Mouse (Mus musculus): ENCODE results near the gene Zcchc17. TPM values are rescaled to one million over a fixed set of nuclear protein-coding genes. Genes with fewer than 3 reads are reported as not detected.

The Zcchc17 gene
- polyA plus RNA-seq, 1 experiment from 2014 or later, result 52.1 TPM

DNA sequence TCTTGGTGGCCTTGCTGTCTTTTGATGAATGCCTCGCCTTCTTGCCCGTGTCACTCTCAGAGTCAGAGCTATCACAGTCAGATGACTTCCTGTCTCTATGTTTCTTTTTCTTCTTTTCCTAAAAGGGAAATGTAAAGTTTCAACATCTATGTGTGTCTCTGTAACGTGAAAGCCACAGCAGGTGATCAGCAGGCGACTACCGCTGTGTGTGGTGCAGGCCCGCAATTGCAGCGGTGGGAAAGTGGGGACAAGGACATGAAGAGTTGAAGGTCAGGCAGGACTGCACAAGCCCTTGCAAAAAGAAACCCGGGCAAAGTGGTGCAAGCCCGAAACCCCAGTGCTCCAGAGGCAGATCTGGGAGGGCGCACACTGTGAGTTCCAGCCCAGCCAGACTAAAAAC is 43.1 kb downstream of the Zcchc17 start:
- peaks cover 10% of the 10 kb centered on the region for H3K27me3 ChIP-seq (replicated peaks)
- peaks cover 21% of the 10 kb centered on the region for H3K4me1 ChIP-seq
- H3K36me3 ChIP-seq, result peaks cover 61% of the 10 kb centered on the region
- WGBS (ENCODE audit: insufficient replicate concordance), result 82% methylated on average over 10 of the region's 10 CpGs
- H3K9ac ChIP-seq, result no peak overlapping the region
- H3K4me2 ChIP-seq, result no peak overlapping the region
- H3K27ac ChIP-seq, result no peak overlapping the region
- no peak for ATAC-seq
- no peak overlapping the region for H3K4me3 ChIP-seq
- no peaks in the 10 kb centered on the region for H3K9me3 ChIP-seq (replicated peaks)

DNA sequence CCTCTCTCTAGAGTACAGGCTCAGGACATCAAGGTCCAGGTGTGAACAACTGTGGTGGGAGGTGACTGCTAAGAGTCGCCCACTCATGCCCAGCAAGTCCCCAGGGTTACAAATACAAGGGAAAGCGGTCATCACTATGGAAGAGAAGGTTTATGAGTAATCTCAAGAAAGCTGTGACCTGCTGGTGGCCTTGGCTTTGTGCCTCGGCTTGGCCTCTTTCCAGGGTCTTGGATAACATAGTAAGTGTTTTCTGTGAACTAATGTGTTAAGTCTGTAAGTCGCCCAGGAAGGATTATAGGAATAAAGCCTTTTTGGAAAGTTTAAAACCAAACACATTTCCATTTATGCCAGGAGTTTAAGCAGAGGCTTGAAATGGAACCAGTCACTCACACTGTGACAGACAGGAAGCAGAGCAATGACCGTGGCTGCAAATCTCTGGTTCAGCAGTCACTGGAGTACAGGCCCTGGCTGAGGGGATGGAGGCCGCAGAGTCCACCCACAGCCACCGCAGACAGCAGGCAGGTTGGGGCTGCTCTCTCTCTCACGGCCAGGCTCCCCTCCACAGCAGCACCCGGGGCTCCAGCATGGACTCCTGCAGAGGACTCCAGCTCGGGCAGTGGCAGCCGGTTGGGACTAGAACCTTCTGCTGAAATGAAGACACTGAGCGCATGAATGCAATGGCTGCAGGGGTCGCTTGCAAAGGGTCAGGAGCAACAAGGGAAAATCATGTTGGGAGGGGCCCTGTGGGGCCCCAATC is 43.8 kb downstream of the Zcchc17 start:
- Histone ChIP-seq H3K4me3 (no peak overlapping the region), H3K9me3 (replicated peaks) (no peaks in the 10 kb centered on the region), H3K4me2 (no peak overlapping the region), H3K27ac (no peak overlapping the region), H3K4me1 (peaks cover 16% of the 10 kb centered on the region), H3K9ac (no peak overlapping the region), H3K27me3 (replicated peaks) (peaks cover 17% of the 10 kb centered on the region), H3K36me3 (peaks cover 56% of the 10 kb centered on the region)
- 82% methylated on average over 13 of the region's 13 CpGs for WGBS (ENCODE audit: insufficient replicate concordance)
- no peak for ATAC-seq

DNA sequence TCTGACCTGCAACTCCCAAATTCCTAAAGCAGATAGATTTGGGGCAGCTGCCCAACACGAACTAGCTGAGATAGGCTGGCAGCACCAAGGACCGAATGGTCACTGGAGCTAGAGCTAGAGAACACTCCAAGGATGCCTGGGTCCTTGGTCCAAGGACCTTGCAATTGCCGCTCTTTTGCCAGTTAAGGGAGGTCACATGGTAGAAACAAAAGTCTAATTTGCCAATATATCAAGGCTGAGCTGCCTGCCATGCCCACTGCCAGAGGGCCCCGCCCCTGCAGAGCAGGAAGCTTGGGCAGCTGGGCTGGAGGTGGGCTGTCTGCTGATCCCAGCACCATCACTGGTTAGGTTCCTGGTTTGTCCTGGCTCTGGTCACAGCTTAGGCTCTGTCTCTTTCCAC is 46.2 kb downstream of the Zcchc17 start:
- no peaks in the 10 kb centered on the region for H3K9me3 ChIP-seq (replicated peaks)
- no peak overlapping the region for H3K27ac ChIP-seq
- peaks cover 21% of the 10 kb centered on the region for H3K4me1 ChIP-seq
- H3K9ac ChIP-seq, result no peak overlapping the region
- H3K4me3 ChIP-seq, result no peak overlapping the region
- ATAC-seq, result no peak
- 77% methylated on average over 4 of the region's 4 CpGs for WGBS (ENCODE audit: insufficient replicate concordance)
- H3K36me3 ChIP-seq, result peaks cover 38% of the 10 kb centered on the region
- H3K27me3 ChIP-seq (replicated peaks), result peaks cover 41% of the 10 kb centered on the region
- H3K4me2 ChIP-seq, result no peak overlapping the region

DNA sequence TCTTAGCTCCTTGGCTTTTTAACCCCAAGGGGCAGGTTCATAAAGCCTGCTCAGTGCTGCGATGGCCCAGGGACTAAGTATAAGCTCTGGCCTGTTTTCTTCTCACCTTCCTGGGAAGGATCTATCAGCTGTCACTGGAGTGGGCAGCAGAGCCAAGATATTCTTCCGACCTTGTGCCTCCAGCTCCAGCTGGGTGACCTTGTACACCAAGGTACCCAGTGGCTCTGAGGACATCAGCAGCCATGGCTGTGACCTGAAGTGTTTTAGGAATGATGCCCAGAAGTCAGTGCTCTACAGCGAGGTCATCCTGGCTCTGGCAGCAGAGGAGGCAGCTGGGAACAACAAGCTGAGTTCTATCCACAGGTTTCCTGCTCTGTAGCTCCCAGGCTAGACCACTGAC is 47.2 kb downstream of the Zcchc17 start:
- peaks cover 31% of the 10 kb centered on the region for H3K36me3 ChIP-seq
- no peak overlapping the region for H3K4me3 ChIP-seq
- H3K4me2 ChIP-seq, result no peak overlapping the region
- H3K9me3 ChIP-seq (replicated peaks), result no peaks in the 10 kb centered on the region
- H3K27ac ChIP-seq, result no peak overlapping the region
- WGBS (ENCODE audit: insufficient replicate concordance), result 82% methylated on average over 3 of the region's 3 CpGs
- no peak overlapping the region for H3K9ac ChIP-seq
- ATAC-seq, result no peak
- H3K4me1 ChIP-seq, result peaks cover 29% of the 10 kb centered on the region
- H3K27me3 ChIP-seq (replicated peaks), result peaks cover 52% of the 10 kb centered on the region

DNA sequence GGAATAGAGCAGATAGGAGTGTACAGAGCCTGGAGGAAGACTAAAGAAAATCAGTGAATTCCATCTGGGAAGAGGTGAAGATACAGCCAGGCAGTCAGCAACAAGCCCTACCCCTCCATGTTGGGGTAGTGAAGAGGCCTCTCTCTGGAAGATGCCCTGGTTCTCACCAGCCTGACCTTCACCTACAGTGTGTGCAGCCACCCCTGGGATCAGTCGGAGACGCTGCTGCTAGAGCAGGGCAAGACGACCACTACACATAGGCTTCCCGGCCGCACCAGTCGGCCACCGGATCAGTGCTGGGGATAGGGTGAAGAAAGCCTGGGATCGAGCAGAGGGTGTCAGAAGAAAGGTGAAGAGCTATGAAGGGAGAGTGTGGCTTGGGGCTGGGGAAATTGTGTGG is 50.5 kb downstream of the Zcchc17 start:
- ATAC-seq, result no peak
- no peaks in the 10 kb centered on the region for H3K9me3 ChIP-seq (replicated peaks)
- H3K4me1 ChIP-seq, result peaks cover 21% of the 10 kb centered on the region
- peak overlapping the region; percentile 57 for H3K4me3 ChIP-seq
- WGBS (ENCODE audit: insufficient replicate concordance), result 41% methylated on average over 8 of the region's 8 CpGs
- H3K4me2 ChIP-seq, result peak overlapping the region; percentile 85; the same call in 1 of the 2 replicates
- peaks cover 82% of the 10 kb centered on the region for H3K27me3 ChIP-seq (replicated peaks)
- H3K36me3 ChIP-seq, result peaks cover 4% of the 10 kb centered on the region; the same call in 1 of the 2 replicates
- H3K27ac ChIP-seq, result no peak overlapping the region
- no peak overlapping the region for H3K9ac ChIP-seq

DNA sequence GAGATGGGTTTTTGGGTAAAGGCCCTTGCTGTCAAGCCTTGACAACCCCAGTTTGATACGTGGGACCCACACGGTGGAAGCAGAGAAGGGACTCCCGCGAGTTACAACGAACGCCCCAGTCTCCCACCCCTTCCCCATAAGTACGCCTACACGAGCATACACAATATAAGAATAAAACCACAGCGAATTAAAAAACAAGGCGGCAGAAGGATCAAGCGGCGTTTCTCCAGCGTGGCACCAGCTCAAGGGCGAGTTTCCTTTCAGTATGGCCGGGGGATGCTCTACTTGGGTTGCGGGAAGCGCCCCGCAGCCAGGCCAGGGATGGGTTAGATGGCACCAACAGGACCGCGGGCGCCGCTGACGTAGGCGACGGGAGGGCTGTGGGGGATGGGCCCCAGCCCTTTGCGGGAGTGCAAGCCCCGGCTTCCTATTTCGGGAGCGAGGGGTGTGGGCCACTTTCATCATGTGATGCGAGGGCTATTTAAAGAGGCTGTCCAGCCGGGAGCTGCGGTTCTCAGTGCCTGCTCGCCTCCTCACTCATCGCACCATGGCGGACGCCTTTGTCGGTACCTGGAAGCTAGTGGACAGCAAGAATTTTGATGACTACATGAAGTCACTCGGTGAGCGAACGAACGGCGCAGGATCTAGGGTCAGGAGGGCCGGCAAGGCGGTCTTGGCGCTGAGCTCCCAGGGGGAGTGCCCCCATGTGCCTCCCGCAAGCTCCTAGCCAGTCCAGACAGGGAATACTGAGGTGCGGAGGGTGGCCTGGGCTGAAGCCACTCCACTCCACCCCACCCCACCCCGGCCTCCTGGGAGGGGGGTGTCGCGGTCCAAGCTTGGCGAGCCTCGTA is 51.3 kb downstream of the Zcchc17 start, which contains the start of the genes Fabp3 and Gm10570:
Gene Fabp3 (plus strand): TSS at position 365 of the 851 bp plus-strand sequence.
Gene Gm10570 (minus strand): TSS at position 444 of the 851 bp plus-strand sequence.
- no peaks in the 10 kb centered on the region for H3K9me3 ChIP-seq (replicated peaks)
- peak within 1 kb of the TSS; percentile 47; the same call in 1 of the 2 replicates for H3K9ac ChIP-seq
- peaks cover 82% of the 10 kb centered on the region for H3K27me3 ChIP-seq (replicated peaks)
- peaks cover 21% of the 10 kb centered on the region for H3K4me1 ChIP-seq
- H3K27ac ChIP-seq, result no peak within 1 kb of the TSS
- peak within 1 kb of the TSS; percentile 57 for H3K4me3 ChIP-seq
- peak within 1 kb of the TSS; percentile 85 for H3K4me2 ChIP-seq
- peak; percentile 31; the same call in 1 of the 2 replicates for ATAC-seq
- WGBS (ENCODE audit: insufficient replicate concordance), result 1% methylated on average over 52 of the region's 52 CpGs
- H3K36me3 ChIP-seq, result no peaks in the 10 kb centered on the region

DNA sequence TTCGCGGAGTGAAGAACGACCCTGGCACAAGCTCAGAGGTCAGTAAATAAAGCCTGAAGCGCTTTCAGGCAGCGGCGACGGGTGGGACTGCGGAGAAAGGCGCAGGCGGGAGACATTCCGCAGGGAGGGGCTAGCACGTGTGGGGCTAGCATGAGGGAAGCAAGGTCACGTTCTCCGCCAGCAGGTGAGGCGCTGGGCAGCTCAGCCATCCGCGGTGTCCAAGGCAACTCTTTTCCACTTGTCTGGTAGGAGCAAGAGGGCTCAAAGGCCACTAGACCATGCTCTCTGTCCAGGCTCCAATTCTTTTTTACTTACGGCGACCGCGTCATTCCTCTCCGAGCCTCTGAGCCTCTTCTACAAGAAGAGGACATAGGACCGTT is 51.9 kb downstream of the Zcchc17 start:
- Histone ChIP-seq H3K4me1 (peaks cover 26% of the 10 kb centered on the region), H3K27ac (no peak overlapping the region), H3K9ac (peak overlapping the region; percentile 47; the same call in 1 of the 2 replicates), H3K36me3 (no peaks in the 10 kb centered on the region), H3K27me3 (replicated peaks) (peaks cover 82% of the 10 kb centered on the region), H3K9me3 (replicated peaks) (no peaks in the 10 kb centered on the region), H3K4me2 (peak overlapping the region; percentile 85), H3K4me3 (peak overlapping the region; percentile 57)
- 2% methylated on average over 23 of the region's 23 CpGs for WGBS (ENCODE audit: insufficient replicate concordance)
- ATAC-seq, result peak; percentile 53

DNA sequence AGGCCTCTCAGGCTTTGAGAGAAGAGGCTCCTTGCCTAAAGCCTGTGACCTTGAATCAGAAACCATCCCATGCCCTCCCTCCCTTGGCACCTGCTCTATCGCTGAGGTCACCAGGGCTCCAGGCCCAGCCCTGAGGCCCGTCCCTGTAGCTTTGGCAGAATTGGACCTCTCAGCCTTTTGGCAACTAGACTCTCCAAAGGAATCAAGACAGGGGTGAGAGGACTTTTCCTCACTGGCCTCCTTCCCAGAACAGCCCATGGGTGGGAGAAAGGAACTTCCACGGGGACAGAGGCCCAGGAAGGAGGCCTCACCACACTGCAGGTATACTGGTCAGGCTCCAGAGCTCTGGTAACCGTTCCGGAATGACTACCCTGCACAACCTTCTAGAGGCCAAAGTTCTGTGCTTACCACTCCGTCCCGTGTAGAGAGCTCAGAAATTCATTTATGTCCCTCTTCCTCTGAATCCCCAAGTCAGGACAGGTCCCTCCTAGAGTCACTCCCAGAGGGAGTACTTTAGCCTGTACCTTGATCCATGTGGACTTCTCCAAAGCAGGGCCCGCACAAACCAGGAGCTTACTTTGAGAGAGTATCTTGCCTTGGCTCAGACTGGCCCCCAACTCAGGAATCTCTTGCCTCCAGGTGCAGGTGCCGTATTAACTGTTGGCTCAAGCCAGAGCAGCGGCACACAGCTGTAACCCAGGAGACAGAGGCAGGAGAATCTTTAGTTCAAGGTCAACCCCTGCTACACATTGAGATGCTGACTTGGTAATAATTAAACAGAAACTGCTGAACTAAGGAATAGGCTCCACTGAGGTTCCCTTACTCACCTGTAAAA is 52.7 kb downstream of the Zcchc17 start:
- Histone ChIP-seq H3K9ac (no peak overlapping the region), H3K27me3 (replicated peaks) (peaks cover 76% of the 10 kb centered on the region), H3K4me2 (peak overlapping the region; percentile 85), H3K27ac (no peak overlapping the region), H3K36me3 (no peaks in the 10 kb centered on the region), H3K4me1 (peaks cover 34% of the 10 kb centered on the region), H3K9me3 (replicated peaks) (no peaks in the 10 kb centered on the region), H3K4me3 (peak overlapping the region; percentile 57)
- WGBS (ENCODE audit: insufficient replicate concordance), result 78% methylated on average over 10 of the region's 10 CpGs
- ATAC-seq, result no peak

DNA sequence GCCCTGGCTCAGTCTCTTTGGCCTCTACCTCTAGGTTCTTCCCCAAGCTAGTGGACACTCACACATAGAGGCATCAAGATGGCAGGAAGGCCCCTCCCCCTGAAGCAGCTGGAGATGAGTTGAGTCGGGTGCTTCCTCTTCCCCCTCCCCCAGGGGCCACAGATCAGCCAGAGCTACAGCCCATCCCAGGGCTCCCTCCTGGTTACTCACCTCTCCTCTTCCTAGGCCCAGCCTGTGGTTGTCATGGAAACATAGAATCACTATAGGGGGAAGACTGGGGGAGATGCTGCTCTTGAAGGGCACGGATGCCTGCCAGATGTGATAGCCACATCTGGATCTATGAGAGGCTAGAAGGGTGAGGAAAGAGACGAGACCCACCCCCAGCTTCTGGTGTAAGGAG is 55.0 kb downstream of the Zcchc17 start:
- no peaks in the 10 kb centered on the region for H3K9me3 ChIP-seq (replicated peaks)
- H3K27ac ChIP-seq, result no peak overlapping the region
- no peaks in the 10 kb centered on the region for H3K36me3 ChIP-seq
- ATAC-seq, result no peak
- H3K27me3 ChIP-seq (replicated peaks), result peaks cover 65% of the 10 kb centered on the region
- 30% methylated on average over 3 of the region's 3 CpGs for WGBS (ENCODE audit: insufficient replicate concordance)
- H3K4me3 ChIP-seq, result no peak overlapping the region
- peaks cover 39% of the 10 kb centered on the region for H3K4me1 ChIP-seq
- no peak overlapping the region for H3K4me2 ChIP-seq
- H3K9ac ChIP-seq, result no peak overlapping the region

DNA sequence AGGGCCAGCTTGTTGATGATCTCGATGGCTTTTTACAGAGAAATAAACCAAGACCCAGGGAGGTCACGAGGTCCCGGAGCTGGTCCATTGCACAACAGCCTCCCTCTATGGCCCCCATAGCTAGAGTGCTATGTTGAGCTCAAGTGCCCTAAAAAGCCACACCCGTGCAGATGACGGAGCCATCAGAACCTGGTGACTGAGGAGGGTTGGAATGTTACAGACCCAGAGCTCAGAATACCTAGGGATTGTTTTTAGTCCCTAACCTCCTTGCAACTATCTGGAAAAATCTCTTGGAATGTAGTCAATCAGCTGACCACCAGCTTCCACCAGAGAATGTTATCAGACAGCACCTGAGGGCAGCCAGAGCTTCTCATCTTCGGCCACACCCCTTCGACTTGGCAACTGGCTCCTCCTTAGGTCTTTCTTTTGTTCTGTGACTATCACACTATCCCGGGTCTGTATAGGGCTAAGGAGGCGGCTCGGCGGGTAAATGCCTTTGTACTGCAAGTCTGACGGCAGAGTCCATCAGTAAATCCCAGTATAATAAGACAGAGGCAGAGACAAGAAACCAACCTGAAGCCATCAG is 57.4 kb downstream of the Zcchc17 start:
- Histone ChIP-seq H3K4me3 (no peak overlapping the region), H3K27me3 (replicated peaks) (peaks cover 46% of the 10 kb centered on the region), H3K27ac (no peak overlapping the region), H3K9me3 (replicated peaks) (no peaks in the 10 kb centered on the region), H3K4me2 (peak overlapping the region; percentile 36), H3K4me1 (peaks cover 44% of the 10 kb centered on the region), H3K9ac (no peak overlapping the region), H3K36me3 (no peaks in the 10 kb centered on the region)
- peak; percentile 72 for ATAC-seq
- 31% methylated on average over 12 of the region's 12 CpGs for WGBS (ENCODE audit: insufficient replicate concordance)

DNA sequence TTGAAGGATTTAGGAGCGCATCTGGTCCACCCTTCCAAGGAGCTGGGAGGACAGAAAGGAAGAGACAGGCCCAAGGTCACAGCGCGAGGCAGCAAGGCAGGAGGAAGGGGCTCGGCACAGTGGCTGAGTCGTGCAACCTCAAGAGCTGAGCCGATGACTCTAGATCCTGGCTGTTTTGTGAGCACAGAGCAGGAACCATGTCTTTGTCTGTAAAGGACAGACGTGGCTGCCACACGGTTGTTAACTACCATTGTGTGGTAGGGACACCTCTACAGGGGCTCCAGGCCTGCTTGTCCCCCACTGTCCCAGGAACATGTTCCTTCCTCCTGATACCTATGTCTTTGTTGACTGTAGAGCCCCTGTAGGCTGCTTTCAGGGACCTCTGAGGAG is 60.1 kb downstream of the Zcchc17 start:
- no peak for ATAC-seq
- H3K4me2 ChIP-seq, result no peak overlapping the region
- H3K9me3 ChIP-seq (replicated peaks), result no peaks in the 10 kb centered on the region
- no peaks in the 10 kb centered on the region for H3K36me3 ChIP-seq
- H3K27me3 ChIP-seq (replicated peaks), result peaks cover 19% of the 10 kb centered on the region
- H3K9ac ChIP-seq, result 0 out of 2 replicates have a peak overlapping the region, but pooled peaks have one; percentile 9
- no peak overlapping the region for H3K27ac ChIP-seq
- H3K4me3 ChIP-seq, result no peak overlapping the region
- 64% methylated on average over 8 of the region's 8 CpGs for WGBS (ENCODE audit: insufficient replicate concordance)
- peaks cover 69% of the 10 kb centered on the region for H3K4me1 ChIP-seq
